Mouse (Mus musculus) forebrain, embryonic 13.5 days (tissue): ENCODE data around the gene Gm20388. TPM values are rescaled to one million over a fixed set of nuclear protein-coding genes. Genes with fewer than 3 reads are reported as not detected.
A peak's percentile ranks its signal among the peaks of the same experiment; 100 is the strongest.

Experiments
- ATAC-seq: fragments of 200-750 bp; cut with Nextera tagmentation; 2 replicates; pipeline ENCODE4 v1.8.0; 2017
- H3K27ac ChIP-seq: fragments of 300-500 bp; sonication (generic); 2 replicates; pipeline ENCODE4 v1.5.1; 2015; ENCODE audit warnings: inconsistent platforms, mild to moderate bottlenecking, moderate library complexity
- H3K27me3 ChIP-seq: fragments of 300-500 bp; sonication (generic); 2 replicates; pipeline ENCODE4 v1.6.1; 2015; ENCODE audit warnings: mild to moderate bottlenecking, inconsistent platforms
- H3K36me3 ChIP-seq: fragments of 300-500 bp; sonication (generic); 2 replicates; pipeline ENCODE4 v1.6.1; 2015; ENCODE audit warnings: mild to moderate bottlenecking, inconsistent platforms; ENCODE audit not compliant: poor library complexity, severe bottlenecking
- H3K4me1 ChIP-seq: fragments of 300-500 bp; sonication (generic); 2 replicates; pipeline ENCODE4 v1.6.1; 2015; ENCODE audit warnings: inconsistent platforms
- H3K4me2 ChIP-seq: fragments of 300-500 bp; sonication (generic); 2 replicates; pipeline ENCODE4 v1.6.1; 2015; ENCODE audit warnings: inconsistent platforms, mild to moderate bottlenecking, moderate library complexity
- H3K4me3 ChIP-seq: fragments of 300-500 bp; sonication (generic); 2 replicates; pipeline ENCODE4 v1.5.1; 2015; ENCODE audit warnings: mild to moderate bottlenecking, inconsistent platforms
- H3K9ac ChIP-seq: fragments of 300-500 bp; sonication (generic); 2 replicates; pipeline ENCODE4 v1.6.1; 2015; ENCODE audit warnings: mild to moderate bottlenecking, inconsistent platforms
- H3K9me3 ChIP-seq: fragments of 300-500 bp; sonication (generic); replicated peaks from 2 replicates; pipeline ENCODE4 v1.6.1; 2016; ENCODE audit warnings: inconsistent platforms
- WGBS: fragments of 180-500 bp; shearing (Covaris S2); methylation state at CpG from one replicate; pipeline ENCODE4 v1.1.7; 2015; 5-methylcytosine and 5-hydroxymethylcytosine counted together
- polyA plus RNA-seq: library from polyadenylated mRNA; unstranded; fragments of >200 nt; fragmentation: Nextera tagmentation; extraction: Ambion mirVana; gene quantifications from 2 replicates; pipeline ENCODE4 v1.2.1, GENCODE M21; 2015

Gm20388 gene
- polyA plus RNA-seq, 1 experiment from 2014 or later = 5.6 TPM

- 77% methylated on average over 5 of the region's 5 CpGs for WGBS
- H3K36me3 ChIP-seq = peaks cover 59% of the 10 kb centered on the region
- H3K9me3 ChIP-seq = no peaks in the 10 kb centered on the region
- ATAC-seq = no peak
- no peak overlapping the region for H3K27ac ChIP-seq
- H3K27me3 ChIP-seq = no peaks in the 10 kb centered on the region
- H3K4me1 ChIP-seq = no peaks in the 10 kb centered on the region
- no peak overlapping the region for H3K9ac ChIP-seq
- no peak overlapping the region for H3K4me2 ChIP-seq
- H3K4me3 ChIP-seq = no peak overlapping the region
These were observed 2988.4 kb downstream of the Gm20388 start for GRCm38 (mm10) chr8:122899085-122899484.

GRCm38 (mm10) chr8:122901476-122901875 lies 2990.8 kb downstream of the Gm20388 start:
- peaks cover 35% of the 10 kb centered on the region for H3K36me3 ChIP-seq
- H3K9me3 ChIP-seq = no peaks in the 10 kb centered on the region
- no peak overlapping the region for H3K9ac ChIP-seq
- WGBS = 93% methylated on average over 7 of the region's 7 CpGs
- no peak overlapping the region for H3K4me3 ChIP-seq
- peaks cover 4% of the 10 kb centered on the region; the same call in 1 of the 2 replicates for H3K4me1 ChIP-seq
- no peak for ATAC-seq
- H3K27me3 ChIP-seq = no peaks in the 10 kb centered on the region
- H3K27ac ChIP-seq = no peak overlapping the region
- no peak overlapping the region for H3K4me2 ChIP-seq

GRCm38 (mm10) chr8:122901892-122902515 lies 2991.4 kb downstream of the Gm20388 start:
- no peaks in the 10 kb centered on the region for H3K9me3 ChIP-seq
- no peak overlapping the region for H3K27ac ChIP-seq
- H3K36me3 ChIP-seq = peaks cover 30% of the 10 kb centered on the region
- no peak overlapping the region for H3K4me3 ChIP-seq
- peaks cover 5% of the 10 kb centered on the region; the same call in 1 of the 2 replicates for H3K4me1 ChIP-seq
- no peaks in the 10 kb centered on the region for H3K27me3 ChIP-seq
- no peak for ATAC-seq
- H3K4me2 ChIP-seq = no peak overlapping the region
- H3K9ac ChIP-seq = no peak overlapping the region
- WGBS = 86% methylated on average over 8 of the region's 8 CpGs

GRCm38 (mm10) chr8:122902581-122902980 lies 2991.9 kb downstream of the Gm20388 start:
- H3K4me2 ChIP-seq = no peak overlapping the region
- peaks cover 5% of the 10 kb centered on the region; the same call in 1 of the 2 replicates for H3K4me1 ChIP-seq
- H3K27me3 ChIP-seq = no peaks in the 10 kb centered on the region
- peak overlapping the region; percentile 35 for H3K9ac ChIP-seq
- no peak overlapping the region for H3K4me3 ChIP-seq
- no peaks in the 10 kb centered on the region for H3K9me3 ChIP-seq
- 59% methylated on average over 3 of the region's 3 CpGs for WGBS
- no peak overlapping the region for H3K27ac ChIP-seq
- no peak for ATAC-seq
- H3K36me3 ChIP-seq = peaks cover 26% of the 10 kb centered on the region

- no peak overlapping the region for H3K4me2 ChIP-seq
- peaks cover 5% of the 10 kb centered on the region; the same call in 1 of the 2 replicates for H3K4me1 ChIP-seq
- no peak for ATAC-seq
- peaks cover 26% of the 10 kb centered on the region for H3K36me3 ChIP-seq
- H3K4me3 ChIP-seq = no peak overlapping the region
- no peaks in the 10 kb centered on the region for H3K9me3 ChIP-seq
- WGBS = 30% methylated on average over 5 of the region's 5 CpGs
- H3K9ac ChIP-seq = peak overlapping the region; percentile 35; the same call in 1 of the 2 replicates
- H3K27ac ChIP-seq = no peak overlapping the region
- H3K27me3 ChIP-seq = no peaks in the 10 kb centered on the region
These were observed 2992.4 kb downstream of the Gm20388 start for GRCm38 (mm10) chr8:122903002-122903401.

- H3K36me3 ChIP-seq = peaks cover 22% of the 10 kb centered on the region
- H3K9me3 ChIP-seq = no peaks in the 10 kb centered on the region
- no peak overlapping the region for H3K4me3 ChIP-seq
- H3K27ac ChIP-seq = no peak overlapping the region
- peaks cover 6% of the 10 kb centered on the region; the same call in 1 of the 2 replicates for H3K4me1 ChIP-seq
- H3K27me3 ChIP-seq = no peaks in the 10 kb centered on the region
- 85% methylated on average over 11 of the region's 11 CpGs for WGBS
- ATAC-seq = no peak
- no peak overlapping the region for H3K9ac ChIP-seq
- H3K4me2 ChIP-seq = no peak overlapping the region
These were observed 2993.9 kb downstream of the Gm20388 start for GRCm38 (mm10) chr8:122904496-122904895.

DNA sequence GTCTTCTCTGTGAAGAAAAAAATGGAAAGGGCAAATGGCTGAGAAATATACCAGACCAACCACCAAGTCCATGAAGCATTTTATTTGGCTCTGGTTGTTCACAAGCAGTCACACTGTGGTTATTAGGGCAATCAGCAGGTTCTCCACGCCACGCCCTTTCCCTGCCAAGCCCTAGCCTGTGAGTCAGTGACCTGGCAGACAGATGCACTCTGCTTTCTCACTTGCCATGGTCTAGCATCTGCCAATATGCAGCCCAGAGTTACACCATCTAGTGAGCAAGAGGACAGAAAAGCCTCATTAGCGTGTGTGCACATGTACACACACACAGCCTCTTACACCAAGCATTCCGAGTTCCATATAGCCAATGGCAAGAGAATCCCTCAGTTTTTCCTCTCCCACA lies 2994.7 kb downstream of the Gm20388 start:
- WGBS = 90% methylated on average over 4 of the region's 4 CpGs
- Histone ChIP-seq H3K4me3 (no peak overlapping the region), H3K4me2 (no peak overlapping the region), H3K9ac (no peak overlapping the region), H3K36me3 (peaks cover 18% of the 10 kb centered on the region), H3K27ac (no peak overlapping the region), H3K27me3 (no peaks in the 10 kb centered on the region), H3K4me1 (peaks cover 10% of the 10 kb centered on the region), H3K9me3 (no peaks in the 10 kb centered on the region)
- ATAC-seq = no peak

DNA sequence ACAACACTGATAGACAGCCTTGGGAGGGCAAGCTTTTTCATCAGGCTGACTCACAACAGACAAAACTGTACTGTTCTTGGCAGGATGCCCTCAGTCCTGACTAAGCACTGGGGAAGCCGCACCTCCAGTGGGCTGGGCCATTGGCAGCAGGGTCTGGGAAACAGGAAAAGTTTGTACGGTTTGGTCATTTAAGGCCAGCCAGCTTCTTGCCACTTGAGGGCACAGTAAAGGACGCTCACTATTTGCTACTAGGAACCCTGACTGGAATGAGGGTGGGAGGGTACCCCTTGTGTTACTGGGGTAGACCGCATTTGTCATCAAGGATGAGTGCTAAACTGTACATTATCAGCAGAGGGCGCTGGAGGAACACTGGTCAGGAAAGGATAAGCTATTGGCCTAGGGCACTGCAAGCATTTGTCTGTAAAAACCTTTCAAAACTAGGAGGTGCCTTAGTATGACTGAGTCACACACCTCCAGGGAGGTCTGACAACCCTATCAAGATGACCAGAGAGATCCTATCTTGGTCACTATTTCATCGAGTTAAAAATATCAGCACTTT lies 2995.9 kb downstream of the Gm20388 start:
- H3K9ac ChIP-seq = no peak overlapping the region
- ATAC-seq = peak; percentile 76
- H3K36me3 ChIP-seq = peaks cover 18% of the 10 kb centered on the region
- no peaks in the 10 kb centered on the region for H3K9me3 ChIP-seq
- H3K4me3 ChIP-seq = no peak overlapping the region
- H3K27me3 ChIP-seq = no peaks in the 10 kb centered on the region
- peaks cover 10% of the 10 kb centered on the region for H3K4me1 ChIP-seq
- H3K27ac ChIP-seq = no peak overlapping the region
- no peak overlapping the region for H3K4me2 ChIP-seq
- 45% methylated on average over 6 of the region's 6 CpGs for WGBS

- no peak overlapping the region for H3K9ac ChIP-seq
- H3K27ac ChIP-seq = no peak overlapping the region
- WGBS = 90% methylated on average over 3 of the region's 3 CpGs
- peaks cover 36% of the 10 kb centered on the region for H3K36me3 ChIP-seq
- no peak for ATAC-seq
- no peaks in the 10 kb centered on the region for H3K27me3 ChIP-seq
- H3K9me3 ChIP-seq = no peaks in the 10 kb centered on the region
- no peak overlapping the region for H3K4me2 ChIP-seq
- peaks cover 5% of the 10 kb centered on the region for H3K4me1 ChIP-seq
- H3K4me3 ChIP-seq = no peak overlapping the region
These were observed 3001.5 kb downstream of the Gm20388 start for GRCm38 (mm10) chr8:122912150-122912549.

GRCm38 (mm10) chr8:122912871-122913270 lies 3002.2 kb downstream of the Gm20388 start:
- ATAC-seq = no peak
- no peak overlapping the region for H3K9ac ChIP-seq
- no peak overlapping the region for H3K4me3 ChIP-seq
- no peak overlapping the region for H3K4me2 ChIP-seq
- peaks cover 31% of the 10 kb centered on the region for H3K36me3 ChIP-seq
- H3K4me1 ChIP-seq = peaks cover 5% of the 10 kb centered on the region
- WGBS = 98% methylated on average over 4 of the region's 4 CpGs
- no peaks in the 10 kb centered on the region for H3K27me3 ChIP-seq
- H3K27ac ChIP-seq = no peak overlapping the region
- no peaks in the 10 kb centered on the region for H3K9me3 ChIP-seq

DNA sequence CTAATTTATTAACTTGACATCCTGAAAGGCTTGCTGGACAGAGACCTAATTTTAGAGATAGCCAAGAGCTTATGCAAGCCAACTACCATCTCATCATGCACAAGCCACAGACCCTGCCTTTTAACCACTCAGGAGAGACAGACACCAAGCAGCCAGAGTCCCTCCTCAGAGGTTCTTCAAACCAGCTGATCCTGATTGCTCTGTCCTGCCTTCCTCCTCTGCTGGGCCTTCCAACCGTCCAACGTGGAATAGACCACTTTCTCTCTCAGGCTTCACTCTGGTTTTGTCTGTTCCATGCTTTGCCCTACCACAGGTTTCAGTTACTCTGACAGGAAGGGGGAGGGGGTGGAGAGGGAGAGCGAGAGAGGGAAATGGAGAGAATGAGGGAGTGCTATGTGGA lies 3006.1 kb downstream of the Gm20388 start:
- 79% methylated on average over 3 of the region's 3 CpGs for WGBS
- Histone ChIP-seq H3K9me3 (no peaks in the 10 kb centered on the region), H3K4me2 (no peak overlapping the region), H3K27ac (no peak overlapping the region), H3K4me3 (no peak overlapping the region), H3K36me3 (peaks cover 18% of the 10 kb centered on the region), H3K9ac (no peak overlapping the region), H3K4me1 (peaks cover 24% of the 10 kb centered on the region), H3K27me3 (no peaks in the 10 kb centered on the region)
- ATAC-seq = no peak

- 72% methylated on average over 11 of the region's 11 CpGs for WGBS
- H3K27ac ChIP-seq = no peak overlapping the region
These were observed 3007.1 kb downstream of the Gm20388 start for GRCm38 (mm10) chr8:122917531-122918392.

More at GRCm38 (mm10) chr8:122917531-122918392, 3007.1 kb downstream of the Gm20388 start:
- H3K9me3 ChIP-seq = no peaks in the 10 kb centered on the region
- H3K27me3 ChIP-seq = no peaks in the 10 kb centered on the region
- no peak overlapping the region for H3K4me3 ChIP-seq
- no peak for ATAC-seq
- H3K4me1 ChIP-seq = peaks cover 31% of the 10 kb centered on the region
- H3K36me3 ChIP-seq = peaks cover 17% of the 10 kb centered on the region
- no peak overlapping the region for H3K4me2 ChIP-seq
- H3K9ac ChIP-seq = no peak overlapping the region
